Mouse (Mus musculus): Measurements from ENCODE around the gene Rgp1.

The Rgp1 gene

GRCm38 (mm10) chr4:43598200-43598599, 19.7 kb downstream of the Rgp1 start:
- DNase-seq (ENCODE audit: low spot score) = no peak

DNA sequence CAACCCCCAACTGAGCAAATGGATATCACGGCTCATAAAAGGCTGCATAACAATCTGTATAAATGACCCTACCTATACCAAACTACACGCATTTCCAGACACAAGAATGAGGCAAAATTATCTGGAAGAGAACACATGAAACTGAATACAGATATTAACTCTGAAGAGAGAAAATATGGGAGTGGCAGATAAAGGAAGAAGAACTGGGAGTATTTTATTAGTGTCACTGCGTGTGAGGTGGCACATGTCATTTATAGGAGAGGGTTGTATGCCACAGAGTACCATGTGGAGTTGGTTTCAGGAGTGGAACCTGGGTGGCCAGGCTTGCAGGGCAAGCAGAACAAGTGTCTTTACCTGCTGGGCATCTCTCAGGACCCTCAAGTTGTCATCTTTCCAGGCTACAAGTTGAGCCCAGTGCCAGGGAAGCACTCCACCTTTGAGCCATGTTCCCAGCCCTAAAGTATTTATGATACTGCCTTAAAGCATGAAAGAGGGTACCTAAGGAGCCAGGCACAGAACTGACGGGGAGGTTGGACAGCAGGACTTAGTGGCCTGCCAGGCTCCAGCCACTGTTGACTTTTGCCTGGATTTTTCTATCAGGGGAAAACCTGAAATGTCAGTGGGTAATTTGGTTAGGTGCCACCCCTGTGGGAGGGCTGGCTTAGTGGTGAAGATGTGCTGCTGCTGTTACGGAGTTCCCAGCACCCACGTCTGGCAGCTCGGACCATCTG, 20.3 kb downstream of the Rgp1 start:
- no peak for DNase-seq (ENCODE audit: low spot score)

DNA sequence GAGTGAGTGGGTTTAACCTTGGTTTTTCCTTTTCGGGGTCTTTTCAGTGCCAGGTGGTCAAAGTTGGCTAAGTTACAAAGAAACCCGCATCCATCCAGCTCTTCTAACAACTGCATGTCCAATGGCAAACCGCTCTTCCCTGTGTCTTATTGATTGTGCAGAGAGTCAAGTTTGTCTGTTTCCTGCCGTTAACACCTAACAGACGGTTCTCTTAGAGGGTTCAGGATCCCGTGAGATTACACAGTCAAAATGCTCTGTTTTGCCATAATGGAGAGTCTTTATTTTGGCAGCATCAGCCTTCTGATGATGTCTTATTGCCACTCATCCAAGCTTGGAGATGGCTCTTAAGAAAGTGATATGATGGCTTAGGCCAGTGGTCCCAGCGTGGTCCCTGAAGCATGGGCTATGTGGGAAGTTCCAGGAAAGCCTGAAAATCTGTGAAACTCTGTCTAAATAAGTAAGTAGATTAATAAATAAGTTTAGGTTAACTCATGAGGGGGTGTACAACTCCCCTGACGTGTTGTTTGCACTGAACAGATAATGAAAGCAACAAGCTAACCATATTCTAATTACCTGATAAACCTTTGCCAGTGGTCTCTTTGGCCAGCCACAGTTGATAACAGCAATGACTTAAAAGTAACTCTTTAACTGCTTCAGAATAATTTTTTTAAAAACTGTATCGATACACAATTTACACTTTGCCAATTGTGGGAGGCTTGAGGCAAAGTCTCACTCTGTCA, 21.9 kb downstream of the Rgp1 start:
- no peak for DNase-seq (ENCODE audit: low spot score)

DNA sequence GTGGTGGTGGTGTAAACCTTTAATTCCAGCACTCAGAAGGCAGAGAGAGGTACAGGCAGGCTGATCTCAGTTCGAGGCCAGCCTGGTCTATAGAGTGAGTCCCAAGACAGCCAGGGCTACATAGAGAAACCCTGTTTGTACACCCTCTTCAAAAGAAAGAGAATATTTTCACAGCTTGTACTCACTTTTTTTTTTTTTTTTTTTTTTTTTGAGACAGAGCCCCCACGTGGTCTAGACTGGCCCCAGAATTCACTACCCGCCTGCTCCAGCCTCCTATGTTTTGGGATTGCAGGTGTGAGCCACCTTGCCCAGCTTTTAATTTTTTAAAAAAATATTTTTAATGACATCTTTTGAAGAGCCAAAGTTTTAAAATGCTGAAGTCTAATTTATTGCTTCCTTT, 25.6 kb downstream of the Rgp1 start:
- no peak for DNase-seq (ENCODE audit: low spot score)

DNA sequence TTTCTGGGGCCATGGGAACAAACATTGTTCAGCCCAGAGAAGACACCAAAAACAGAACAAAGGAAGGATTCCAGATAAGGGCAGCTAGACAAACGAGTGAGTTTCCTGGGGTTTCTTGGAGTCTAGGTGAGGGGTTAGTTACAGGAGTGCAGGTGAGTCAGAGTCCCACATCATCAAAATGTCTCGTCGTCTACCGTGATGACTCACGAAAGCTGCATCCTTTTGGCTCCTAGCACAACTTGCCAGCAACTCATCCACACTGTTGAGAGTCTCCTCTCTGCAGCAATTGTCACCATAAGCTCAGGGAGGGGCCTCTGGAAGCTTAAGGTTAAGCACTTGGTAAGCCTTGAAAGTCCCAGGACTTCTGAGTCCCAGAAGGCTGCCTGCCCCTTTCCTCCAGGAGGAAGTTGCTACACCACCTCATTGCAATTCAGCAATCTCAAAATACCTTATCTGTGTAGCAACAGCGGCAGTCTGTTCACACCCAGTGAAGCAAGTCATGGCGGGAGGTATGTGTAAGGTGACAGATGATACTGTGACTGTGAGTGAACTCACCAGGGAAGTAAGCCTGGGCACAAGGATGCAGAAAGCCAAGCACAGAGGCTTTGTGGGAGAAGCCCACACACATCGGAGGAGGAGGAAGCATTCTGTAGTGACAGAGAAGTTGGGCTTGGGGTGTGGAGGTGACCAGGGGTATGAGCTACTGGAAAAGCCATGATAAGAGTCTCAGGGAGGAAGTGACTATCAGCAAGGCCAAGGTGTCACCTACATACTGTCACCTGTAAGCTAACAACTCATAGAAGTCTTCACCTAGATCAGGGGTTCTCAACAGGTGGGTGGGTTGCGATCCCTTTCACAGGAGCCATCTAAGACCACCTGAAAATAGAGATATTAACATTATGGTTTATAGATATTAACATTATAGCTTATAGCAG, 26.5 kb downstream of the Rgp1 start:
- DNase-seq (ENCODE audit: low spot score) = no peak

- DNase-seq (ENCODE audit: low spot score) = no peak
These were observed 34.0 kb downstream of the Rgp1 start for GRCm38 (mm10) chr4:43612534-43612933.

DNA sequence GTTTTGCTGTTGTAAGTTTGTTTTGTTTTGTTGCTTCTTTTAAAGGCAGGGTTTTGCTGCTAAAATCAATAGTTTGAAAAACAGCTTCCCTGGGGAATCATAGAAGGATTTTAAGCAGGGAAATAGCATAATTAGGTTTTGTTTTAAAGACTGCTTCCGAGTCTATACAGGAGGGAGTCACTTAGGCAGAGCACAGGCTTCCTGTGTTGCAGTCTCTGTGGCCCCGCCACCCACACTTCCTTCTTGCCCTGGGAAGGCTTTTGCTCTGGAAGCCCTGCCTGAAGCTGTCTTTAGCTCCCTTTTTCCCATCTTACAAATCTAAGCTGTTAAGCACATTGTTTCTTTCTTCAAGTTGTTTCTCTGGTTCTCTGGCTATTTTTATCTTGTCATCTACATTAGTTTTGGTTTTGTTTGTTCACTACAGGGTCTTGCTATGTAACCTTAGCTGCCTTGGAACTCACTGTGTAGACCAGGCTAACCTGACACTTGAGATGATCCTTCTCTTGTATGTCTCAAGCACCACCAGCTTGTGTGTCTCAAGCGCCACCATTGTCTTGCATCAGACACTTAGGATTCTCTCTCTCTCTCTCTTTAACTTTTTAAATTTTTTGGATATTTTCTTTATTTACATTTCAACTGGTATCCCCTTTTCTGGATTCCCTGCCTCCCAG, 34.7 kb downstream of the Rgp1 start:
- DNase-seq (ENCODE audit: low spot score) = no peak

DNA sequence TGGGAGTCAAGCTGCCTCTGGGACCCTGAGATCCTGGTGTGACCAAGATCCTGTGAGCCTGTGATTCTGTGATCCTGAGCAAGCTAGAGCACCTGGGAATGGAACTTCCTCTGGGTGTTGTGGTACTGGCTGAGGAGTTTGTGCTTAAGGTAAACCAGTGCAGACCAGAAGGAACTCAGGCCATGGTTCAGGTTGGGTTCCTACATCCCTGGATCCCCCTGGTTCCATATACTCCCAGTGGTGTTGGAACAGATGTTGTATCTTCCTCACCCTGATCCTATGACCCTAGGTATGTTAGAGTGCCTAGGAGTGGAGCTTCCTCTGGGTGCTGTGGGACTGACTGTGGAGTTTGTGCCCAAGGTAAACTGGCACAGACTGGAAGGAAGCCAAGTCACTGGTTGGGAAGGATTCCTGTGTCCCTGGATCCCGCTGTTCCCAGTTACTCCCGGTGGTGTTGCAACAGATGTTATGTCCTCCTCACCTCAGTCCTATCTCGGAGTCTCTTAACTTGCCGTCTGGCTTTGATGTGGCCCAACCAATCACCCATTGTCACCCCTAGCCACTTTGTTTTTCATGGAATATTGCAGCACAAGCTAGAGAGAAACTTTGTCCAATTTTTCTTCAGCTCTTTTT, 41.7 kb downstream of the Rgp1 start:
- DNase-seq (ENCODE audit: low spot score) = no peak

GRCm38 (mm10) chr4:43629106-43629817, 50.7 kb downstream of the Rgp1 start:
- DNase-seq (ENCODE audit: low spot score) = peak; percentile 57

- peak; percentile 92 for DNase-seq (ENCODE audit: low spot score)
These were observed 51.6 kb downstream of the Rgp1 start for GRCm38 (mm10) chr4:43630030-43630581.

- peak; percentile 53 for DNase-seq (ENCODE audit: low spot score)
These were observed 52.1 kb downstream of the Rgp1 start for GRCm38 (mm10) chr4:43630671-43631045.

DNA sequence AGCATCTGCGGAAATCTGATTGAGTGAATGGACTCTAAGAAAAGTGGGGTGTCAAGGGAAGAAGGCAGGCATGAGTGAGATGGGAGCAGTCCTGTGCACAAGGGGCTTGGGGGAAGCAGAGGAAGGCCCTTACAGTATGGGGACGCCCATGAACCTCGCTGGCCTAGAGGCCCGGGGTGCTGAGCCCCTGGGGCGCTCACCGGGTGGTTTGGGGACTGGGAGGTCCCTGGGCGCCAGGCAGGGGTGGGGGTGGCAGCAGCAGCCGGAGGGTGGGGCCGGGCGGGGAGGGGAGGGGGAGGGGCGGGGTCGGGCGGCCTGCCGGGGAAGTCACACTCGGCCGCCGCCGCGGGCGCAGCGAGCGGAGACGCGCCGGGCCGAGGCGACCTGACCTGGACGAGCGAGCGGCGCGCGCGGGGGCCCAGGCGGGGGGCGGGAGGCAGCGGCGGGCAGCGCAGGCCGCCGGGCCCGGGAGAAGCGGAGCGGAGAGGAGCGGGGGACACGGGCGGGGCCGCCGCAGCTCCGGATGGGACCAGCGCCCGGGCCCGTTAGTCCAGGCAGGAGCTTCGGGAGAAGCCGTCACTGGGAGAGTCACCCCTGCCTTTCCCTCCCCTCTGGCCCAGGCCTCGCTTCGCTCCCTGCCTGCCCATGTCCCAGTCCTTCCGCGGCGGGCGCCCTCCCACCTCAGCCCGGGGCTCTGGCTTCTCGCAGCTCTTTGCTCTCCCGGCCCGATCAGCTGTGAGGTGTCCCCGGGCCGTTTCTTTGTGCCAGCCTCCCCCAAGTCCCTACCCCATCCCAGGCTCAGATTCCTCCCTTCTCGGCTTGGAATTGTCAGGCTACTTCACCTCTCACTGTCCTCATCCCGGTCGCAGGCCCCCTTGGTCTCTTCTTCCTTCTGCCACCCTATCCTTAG, 52.8 kb downstream of the Rgp1 start, which contains the start of gene Npr2:
Gene Npr2 (plus strand): TSS at position 890 of the 910 bp plus-strand sequence.
- DNase-seq (ENCODE audit: low spot score) = peak; percentile 59

DNA sequence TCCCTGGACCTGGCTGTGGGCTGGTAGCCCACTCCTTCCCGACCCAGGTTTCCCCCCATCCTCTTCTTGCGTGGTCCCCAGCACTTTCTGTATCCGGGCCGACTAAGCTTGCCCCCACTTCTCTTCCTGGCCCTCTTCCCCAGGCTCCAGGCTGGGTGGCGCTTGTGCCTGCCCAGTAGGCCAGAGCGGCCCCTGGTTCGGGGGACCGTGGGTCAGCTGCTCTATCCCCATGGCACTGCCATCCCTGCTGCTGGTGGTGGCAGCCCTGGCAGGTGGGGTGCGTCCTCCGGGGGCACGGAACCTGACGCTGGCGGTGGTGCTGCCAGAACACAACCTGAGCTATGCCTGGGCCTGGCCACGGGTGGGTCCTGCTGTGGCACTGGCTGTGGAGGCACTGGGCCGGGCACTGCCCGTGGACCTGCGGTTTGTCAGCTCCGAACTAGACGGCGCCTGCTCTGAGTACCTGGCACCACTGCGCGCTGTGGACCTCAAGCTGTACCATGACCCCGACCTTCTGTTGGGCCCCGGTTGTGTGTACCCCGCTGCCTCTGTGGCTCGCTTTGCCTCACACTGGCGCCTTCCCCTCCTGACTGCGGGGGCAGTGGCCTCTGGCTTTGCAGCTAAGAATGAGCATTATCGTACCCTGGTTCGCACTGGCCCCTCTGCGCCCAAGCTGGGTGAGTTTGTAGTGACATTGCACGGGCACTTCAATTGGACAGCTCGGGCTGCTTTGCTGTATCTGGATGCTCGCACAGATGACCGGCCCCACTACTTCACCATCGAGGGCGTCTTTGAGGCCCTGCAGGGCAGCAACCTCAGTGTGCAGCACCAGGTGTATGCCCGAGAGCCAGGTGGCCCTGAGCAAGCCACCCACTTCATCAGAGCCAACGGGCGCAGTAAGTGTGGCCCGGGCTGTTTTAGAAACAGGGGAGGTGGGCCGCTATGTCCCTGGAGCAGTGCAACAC, 53.7 kb downstream of the Rgp1 start:
- DNase-seq (ENCODE audit: low spot score) = peak; percentile 16

- DNase-seq (ENCODE audit: low spot score) = no peak
These were observed 54.8 kb downstream of the Rgp1 start for GRCm38 (mm10) chr4:43633296-43633695.

DNA sequence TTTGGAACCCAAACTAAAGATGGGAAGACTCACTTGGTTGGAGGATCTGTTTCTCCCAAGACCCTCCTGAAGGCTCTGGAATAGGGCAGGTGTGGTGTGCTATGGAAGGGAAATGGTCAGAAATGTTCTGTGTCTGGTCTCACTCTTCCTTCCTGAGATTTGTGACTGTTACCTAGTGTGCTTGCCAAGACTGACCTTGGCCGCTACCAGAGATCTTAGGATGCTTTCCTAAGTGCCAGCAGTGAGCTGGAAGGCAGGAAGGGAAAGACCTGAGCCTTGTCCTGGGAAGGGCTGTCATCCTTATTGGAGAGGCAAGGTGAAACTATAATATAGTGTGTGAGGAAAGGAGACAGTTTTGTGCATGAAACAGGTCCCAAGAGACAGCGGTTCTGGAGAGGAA, 55.2 kb downstream of the Rgp1 start:
- no peak for DNase-seq (ENCODE audit: low spot score)

DNA sequence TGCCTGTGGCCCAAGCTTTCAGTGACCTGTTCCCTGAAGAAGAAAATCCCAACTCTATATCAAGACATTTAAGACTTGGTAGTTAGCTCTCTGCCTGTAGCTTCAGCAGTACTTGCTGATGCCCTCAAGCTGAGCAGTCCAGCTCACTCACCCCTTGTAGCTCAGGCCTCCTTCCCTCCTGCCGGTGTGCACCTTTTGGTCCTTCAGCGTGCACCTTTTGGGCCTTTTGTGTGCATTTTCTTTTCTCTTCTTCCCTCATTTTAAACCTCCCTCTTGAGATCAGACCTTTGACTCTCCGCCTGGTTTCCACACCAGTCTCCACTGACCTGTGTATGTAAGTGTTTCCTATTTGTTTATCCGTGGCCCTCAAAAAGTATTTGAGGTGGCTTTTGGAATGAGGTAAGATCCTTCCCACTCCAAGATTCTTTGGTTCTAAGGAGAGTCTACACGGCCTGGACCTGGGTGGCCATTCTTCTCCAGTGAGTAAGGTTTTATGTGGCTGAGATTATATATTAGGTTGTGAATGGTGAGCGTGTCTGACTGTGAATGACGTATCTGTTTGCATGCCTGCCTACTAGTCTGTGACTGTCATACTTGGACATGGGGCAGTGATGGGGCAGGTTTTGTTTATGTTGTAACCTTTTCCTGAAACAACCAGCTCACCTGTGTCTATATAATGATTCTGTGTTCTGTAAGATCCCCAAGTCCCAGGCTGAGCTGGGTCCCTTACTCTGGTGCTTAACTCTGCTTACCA, 56.3 kb downstream of the Rgp1 start:
- DNase-seq (ENCODE audit: low spot score) = no peak

- no peak for DNase-seq (ENCODE audit: low spot score)
These were observed 58.2 kb downstream of the Rgp1 start for GRCm38 (mm10) chr4:43636751-43637150.

Data from retina, embryonic 14.5 days (tissue).